ENCODE assay signal across 17 mouse cellular contexts in genomic region chr2:6424851-6425250, GRCm38 (mm10).
"Had no signal": no experiment of that assay in that cellular context is flagged by ENCODE, and none has a peak within 500 bp of the region (broad histone marks: within the 10 kb centered on the region; RNA-seq: fewer than 3 reads in every experiment).

No protein-coding gene starts in this region.

- H3K27me3 ChIP-seq: midbrain, embryonic 12.5 days; neural tube, embryonic 13.5 days; neural tube, embryonic 15.5 days; stomach, embryonic 15.5 days had no signal

- H3K4me3 ChIP-seq: midbrain, embryonic 10.5 days; midbrain, embryonic 12.5 days; myocyte; neural tube, embryonic 13.5 days; neural tube, embryonic 15.5 days; stomach, embryonic 15.5 days had no signal

- H3K4me1 ChIP-seq: midbrain, embryonic 10.5 days; midbrain, embryonic 12.5 days; neural tube, embryonic 13.5 days; neural tube, embryonic 15.5 days; stomach, embryonic 15.5 days had no signal

- DNase-seq: lung, adult 18-20 months; lung, embryonic 14.5 days; lung, postnatal 10 days; lung, postnatal 4 days; midbrain, embryonic 14.5 days; right cerebral cortex, postnatal 14 days; thymus, adult 2 months; thymus, postnatal 25 days; thymus, postnatal 4 days had no signal

- H3K9ac ChIP-seq: lung, embryonic 14.5 days; midbrain, embryonic 12.5 days; neural tube, embryonic 13.5 days; neural tube, embryonic 15.5 days; stomach, embryonic 15.5 days had no signal

- H3K4me2 ChIP-seq: lung, embryonic 14.5 days; midbrain, embryonic 12.5 days; neural tube, embryonic 13.5 days; neural tube, embryonic 15.5 days; stomach, embryonic 15.5 days had no signal

- H3K27ac ChIP-seq: midbrain, embryonic 10.5 days; midbrain, embryonic 12.5 days; neural tube, embryonic 13.5 days; neural tube, embryonic 15.5 days; stomach, embryonic 15.5 days; stomach, postnatal 0 days had no signal

- ATAC-seq: midbrain, embryonic 16.5 days had no signal

- H3K9me3 ChIP-seq: midbrain, embryonic 10.5 days; midbrain, embryonic 12.5 days; neural tube, embryonic 13.5 days; neural tube, embryonic 15.5 days; stomach, embryonic 15.5 days had no signal
